Mouse (Mus musculus): ENCODE results near the gene Cerk. TPM values are rescaled to one million over a fixed set of nuclear protein-coding genes. Genes with fewer than 3 reads are reported as not detected.
"Not testable (repeated sequence)": the region's sequence is repeated elsewhere in the genome, so short reads cannot be mapped to it uniquely, and the experiment has no call there.

The Cerk gene
- polyA plus RNA-seq (2017; shearing (Covaris generic)), result 1 to 10 TPM; 5.1 to 6.1 TPM

DNA sequence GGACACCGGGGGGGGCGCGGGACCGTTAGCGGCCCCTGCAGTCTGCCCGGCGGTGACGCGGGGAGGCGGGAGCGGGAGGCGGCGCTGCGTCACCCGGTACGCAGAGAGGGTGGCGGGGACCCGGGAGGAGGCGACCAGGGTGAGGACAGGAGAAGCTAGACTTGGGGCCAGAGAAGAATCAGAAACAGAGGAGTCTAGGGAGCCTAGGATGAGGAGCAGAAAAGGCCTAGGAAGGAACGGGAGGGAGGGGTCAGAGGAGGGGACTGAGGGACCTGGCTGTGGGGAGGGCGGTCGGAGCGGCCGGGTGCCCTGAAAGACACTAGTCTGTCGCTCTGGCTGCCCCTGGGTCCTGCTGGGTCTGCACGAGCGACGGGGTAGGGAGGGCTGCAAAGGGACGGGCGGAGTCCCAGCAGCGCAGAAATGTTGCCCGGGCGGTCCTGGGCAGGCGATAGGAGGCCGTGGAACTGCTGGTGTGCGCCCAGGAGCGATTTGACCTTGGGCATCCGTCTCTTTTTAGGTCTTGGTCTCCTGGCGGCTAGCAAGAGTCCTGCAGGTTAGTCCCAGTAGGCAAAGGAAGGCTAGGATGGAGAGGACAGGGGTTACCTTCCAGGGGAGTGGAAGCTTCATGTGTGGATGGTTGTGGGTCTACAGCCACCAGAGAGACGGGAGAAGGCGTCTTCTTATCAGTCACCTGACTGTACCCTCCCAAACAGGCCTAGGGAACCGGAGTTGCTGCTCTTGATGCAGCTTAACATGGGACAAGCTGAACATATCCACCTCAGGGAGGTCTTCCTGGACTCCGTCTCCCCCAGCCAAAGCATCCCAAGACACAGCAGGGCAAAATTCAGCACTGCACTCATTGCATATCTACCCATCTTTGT, at the start of gene Cerk:
Gene Cerk (minus strand): TSS at position 453 of the 881 bp plus-strand sequence.
- ATAC-seq, result peak; percentile 64

DNA sequence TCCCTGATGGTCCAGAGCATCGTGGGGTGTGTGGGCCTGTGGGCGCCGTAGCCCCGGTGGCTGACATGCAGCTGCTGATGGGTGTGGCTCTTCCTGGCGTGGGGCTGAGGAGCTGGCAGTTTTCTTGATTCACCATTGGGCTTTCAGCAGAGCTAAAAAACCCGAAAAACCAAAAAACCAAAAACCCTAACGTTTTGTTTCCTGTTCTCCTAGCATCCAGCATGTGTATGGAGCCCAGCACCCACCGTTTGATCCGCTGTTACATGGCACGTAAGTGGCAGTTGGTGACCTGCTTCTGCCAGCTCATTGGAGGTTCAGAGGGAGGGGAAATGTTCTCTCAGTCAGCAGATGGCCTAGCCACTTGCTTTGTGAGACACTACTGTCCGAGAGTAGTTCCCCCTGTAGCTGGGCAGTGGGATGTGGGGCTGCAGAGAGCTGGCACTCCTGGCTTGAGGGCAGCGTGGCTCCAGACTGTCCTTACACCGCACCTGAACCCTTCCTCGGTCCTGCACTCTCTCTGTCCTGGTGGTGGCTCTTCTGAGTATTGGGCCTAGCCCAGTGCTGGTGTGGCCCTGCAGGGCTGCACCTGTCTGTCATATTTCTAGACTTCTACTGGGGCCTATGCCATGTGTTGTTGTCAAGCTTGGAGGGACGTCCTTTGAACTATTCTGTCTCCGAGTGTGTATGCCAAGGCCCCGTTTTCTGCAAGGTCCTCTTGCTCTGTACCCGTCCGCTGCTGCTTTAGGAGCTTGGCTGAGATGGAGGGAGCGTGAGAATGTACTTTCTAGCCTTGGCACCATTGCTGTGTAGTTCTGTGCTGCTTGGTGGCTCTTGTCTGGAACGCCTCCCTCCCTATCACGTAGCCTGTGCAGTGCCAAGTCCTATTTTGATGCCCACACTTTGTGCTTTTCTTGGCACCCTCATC, 48.8 kb upstream of the Cerk start:
- no peak for ATAC-seq

DNA sequence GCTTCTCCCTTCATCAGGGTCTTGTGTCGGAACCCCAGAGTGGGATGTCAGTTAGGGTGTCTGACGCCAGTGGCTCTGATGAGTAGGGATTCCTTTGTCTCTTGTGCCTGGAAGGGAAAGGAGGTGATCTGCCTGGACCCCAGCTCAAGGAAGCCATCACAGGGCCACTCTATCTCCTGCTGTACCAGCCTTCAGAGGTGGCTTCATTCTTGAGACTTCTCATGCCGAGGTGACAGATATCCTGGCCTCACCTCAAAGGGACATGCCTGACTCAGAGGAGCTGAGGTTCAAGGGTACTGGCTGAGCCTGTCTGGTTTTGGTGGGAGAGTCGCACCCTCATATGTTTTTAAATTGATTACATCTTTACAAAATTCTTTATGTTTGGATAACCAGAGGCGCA, 48.1 kb upstream of the Cerk start:
- no peak for ATAC-seq

DNA sequence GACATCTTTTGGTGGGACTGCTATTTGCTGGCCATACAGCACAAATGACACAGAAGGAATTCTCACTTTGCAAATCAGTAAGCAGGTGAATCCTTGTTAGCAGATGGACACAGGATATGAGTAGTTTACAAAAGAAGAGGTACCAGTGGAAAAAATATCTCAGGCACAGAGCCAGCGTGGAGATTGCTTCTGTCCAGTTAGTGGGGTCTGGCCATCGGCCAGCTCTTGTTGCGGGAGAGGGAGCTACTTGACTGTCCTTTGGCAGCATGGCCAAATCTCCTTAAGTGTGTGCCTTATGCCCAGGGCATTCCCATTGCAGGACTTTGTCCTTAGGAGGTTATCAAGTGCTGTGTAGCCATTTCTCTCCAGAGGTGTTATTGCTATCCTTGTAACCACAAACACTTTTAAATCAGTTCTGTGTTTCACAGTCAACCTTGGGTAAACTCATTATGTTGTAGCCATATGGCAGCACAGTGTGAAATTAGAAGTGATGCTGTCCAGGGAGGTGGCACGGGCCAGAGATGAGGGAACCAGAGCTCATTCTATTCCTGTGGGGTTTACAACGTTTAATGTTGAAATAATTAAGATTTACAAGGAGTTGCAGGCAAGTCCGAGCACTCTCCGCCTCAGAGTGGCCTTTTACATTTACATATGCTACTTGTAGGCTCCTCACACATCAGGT, 46.0 kb upstream of the Cerk start:
- ATAC-seq, result no peak

DNA sequence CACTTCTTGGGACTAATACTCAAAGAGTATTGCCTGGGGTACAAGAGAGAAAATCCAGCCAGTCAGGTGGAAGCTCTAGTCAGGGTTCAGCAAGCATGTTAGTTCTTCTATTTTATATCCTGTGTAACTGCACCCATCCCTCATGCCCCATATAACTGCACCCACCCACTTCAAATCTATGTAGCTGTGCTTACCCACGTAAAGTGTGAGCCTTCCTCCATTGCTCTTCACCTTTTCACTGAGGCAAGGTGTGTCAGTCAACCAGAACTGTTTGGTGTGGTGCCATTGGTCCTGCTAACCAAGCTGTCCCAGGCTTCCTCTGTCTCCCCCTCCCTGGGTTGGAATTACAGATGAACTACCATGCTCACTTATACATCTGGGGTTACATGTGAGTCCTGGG, 45.2 kb upstream of the Cerk start:
- ATAC-seq, result no peak

DNA sequence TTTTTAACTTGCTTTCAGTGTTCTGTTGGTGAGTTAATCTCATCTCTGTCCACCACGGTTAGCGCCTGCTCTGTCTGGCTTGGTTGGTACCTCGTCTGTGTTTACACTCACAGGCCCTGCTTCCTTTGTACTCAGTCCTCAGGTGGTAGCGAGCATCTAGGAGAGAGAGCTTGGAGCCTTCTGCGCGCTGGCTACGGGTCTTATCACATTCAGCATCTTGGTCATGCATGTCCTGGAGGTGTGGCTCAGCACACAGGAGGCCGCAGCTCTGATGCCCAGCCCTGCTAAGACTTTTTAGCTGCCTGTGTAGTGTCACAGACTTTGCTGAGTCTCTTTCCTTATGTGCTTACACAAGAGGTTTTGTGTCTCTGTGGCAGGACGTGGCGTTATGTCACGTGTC, 43.7 kb upstream of the Cerk start:
- ATAC-seq, result no peak

DNA sequence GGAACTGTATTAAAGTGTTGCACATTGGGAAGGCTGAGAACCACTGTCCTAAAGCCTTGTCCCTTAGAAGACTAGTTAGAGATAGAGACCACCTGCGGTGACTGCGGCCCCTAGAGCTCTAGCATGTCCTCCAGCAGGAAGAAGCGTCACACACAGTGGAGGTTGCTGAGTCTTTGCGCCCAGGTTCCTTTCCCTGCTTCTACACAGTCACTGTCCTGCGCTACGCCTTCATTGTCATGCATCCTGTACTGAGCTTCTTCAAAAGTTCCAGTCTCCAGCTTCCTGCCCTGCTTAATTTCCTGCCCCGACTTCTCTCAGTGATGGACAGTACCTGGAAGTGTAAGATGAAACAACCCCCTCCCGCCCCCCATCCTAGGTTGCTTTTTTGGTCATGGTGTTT, 43.1 kb upstream of the Cerk start:
- ATAC-seq, result no peak

DNA sequence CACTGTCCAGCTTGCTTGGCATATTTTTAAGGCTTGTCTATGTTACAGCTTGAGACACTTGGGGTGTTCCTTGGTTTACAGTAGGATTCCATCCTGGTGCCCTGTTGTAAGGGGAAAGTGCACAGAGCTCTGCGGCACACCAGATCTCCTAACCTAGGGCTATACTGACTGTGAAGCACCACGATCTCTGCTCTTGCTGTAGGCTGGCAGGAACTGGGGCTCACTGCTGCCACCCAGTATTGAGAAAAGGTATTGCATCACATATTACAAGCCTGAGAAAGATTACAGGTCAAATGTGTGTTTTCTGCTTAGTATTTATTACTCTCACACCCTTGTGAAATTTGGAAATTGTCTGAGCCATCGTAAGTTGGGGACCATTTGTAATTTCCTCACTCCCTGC, 42.2 kb upstream of the Cerk start:
- peak; percentile 95 for ATAC-seq

DNA sequence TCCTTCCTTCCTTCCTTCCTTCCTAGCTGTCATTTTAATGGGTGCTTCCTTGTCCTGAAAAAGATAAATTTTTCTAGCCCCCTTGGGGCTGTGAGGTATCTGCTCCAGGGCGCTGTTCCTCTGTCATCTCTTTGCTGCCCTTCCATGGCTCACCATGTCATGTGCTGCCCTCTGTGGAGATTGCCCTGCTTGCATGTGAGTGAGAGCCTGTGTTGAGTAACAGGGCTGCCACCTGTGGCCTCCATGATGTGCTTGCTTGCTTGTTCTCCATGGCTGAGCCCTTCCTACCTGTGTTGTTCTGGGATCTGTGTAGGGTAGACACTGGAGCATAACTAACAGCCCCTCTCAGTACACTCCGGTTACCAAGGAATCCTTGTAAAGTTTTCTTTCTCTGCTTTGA, 41.0 kb upstream of the Cerk start:
- no peak for ATAC-seq

DNA sequence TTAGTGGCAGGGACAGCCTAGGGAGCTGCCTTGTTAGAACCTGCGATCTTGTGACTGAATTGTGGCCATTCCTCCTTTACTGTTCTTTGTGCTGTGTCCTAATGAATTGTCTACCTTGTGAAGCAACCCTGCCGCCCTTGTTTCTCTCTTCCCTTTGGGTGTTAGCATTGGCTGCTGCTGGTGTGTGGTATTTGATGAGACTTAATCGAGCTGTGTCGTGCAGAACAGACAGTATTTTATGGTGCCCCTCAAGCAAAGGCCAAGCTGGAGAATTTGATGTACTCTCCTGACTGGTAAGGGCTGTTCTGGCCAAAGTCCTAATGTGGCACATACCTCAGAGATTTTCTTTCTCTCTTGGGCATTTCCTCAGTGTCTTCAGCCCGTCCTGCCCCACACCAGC, 40.3 kb upstream of the Cerk start:
- no peak for ATAC-seq

DNA sequence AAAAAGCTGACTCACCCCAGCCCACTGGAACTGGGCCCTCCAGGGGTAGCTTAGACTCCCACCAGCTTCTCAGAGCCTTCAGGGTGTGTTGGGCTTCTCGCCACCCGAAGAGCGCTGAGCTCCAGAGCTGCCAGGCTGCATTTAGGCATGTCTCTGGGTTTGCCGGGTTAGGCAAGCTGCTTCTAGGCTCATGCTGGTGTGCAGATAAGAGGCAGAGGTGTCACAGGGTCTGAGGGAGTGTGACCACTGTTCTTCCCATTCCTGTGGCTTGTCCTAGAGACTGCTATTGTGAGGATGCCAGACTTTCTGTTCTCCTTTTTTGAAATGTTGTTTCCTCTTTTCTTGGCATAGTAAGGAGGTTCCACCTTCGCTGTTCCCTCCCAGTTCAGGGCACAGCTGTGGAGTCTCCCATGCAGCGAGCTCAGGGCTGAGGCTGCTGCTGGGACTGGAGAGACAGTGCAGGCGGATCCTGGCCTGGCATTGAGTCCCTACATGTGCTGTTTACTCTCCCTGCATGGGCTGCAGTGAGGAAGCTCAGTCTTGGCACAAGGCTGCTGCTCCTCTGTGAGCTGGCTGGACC, 39.1 kb upstream of the Cerk start:
- no peak for ATAC-seq

DNA sequence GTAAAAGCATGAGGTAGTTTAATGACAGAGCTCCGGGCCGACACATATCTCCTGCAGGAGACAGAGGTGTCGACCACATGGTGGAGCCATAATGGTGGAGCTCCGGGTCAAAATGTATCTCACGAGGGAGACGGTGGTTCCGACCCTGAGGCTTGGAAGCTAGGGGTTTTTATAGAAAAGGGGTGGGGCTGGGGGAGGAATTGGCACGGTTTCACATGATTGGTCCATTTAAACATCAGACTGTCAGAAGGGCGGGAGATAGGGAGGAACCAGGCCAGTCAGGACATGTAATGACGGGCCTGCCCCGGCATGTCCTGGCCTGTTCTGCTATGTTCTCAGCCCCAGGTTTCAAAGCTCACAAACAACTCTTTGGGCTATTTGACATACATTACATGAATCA, 36.0 kb upstream of the Cerk start:
- ATAC-seq, result not testable (repeated sequence)

DNA sequence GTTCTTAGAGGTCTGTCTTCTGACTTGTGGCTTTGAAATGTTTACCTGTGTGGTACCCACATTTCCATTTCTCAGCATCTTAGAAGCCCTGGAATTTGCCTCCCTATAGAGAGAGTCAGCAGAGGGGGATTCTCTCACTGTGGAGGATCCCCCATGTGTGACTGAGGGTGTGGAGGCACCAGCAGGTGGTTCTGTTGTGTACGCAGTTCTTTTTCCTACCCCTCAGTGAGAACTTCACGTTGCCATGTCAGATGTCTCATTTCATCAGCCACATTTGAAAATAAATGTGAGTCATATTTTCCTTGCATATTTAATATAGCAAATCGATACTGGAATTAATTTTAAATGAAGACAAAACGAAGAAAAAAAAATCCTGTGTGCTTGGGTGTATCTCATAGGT, 35.4 kb upstream of the Cerk start:
- ATAC-seq, result no peak

DNA sequence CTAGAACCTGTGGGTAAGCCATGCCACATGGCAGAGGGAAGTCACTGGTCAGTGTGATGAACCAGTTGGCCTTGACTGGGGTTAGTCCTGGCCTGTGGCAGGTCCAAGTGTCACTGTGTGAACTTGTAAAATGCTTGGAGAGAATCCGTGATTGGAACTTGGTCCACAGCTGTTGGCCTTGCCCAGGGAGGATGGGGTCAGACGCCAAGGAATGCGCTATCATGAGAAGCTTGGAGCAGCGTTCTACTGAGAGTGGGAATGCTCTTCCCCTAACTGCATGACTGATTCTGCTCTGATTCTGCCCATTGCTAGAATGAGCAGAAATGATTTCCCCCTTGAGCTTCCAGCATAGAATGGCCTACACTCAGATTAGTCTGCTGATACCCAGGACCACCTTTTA, 34.8 kb upstream of the Cerk start:
- no peak for ATAC-seq

DNA sequence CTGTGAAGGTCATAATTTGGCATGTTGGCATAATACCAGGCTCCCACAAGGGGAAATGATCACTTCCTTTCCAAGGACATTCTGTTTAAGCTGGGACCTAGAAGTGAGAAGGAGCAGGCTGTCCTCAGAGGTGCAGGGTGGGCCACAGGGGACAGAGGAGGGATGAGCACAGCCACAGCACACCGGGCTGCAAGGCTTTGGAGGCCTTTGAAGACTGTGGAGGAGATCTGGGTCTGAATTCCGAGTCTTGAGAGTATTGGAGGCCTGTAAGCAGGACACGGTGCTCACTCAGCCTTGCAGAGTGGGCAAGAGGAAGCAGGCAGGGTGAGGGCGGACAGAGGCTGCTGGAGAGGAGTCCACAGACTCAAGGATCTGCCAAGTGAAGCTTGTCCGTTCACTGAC, 34.3 kb upstream of the Cerk start:
- ATAC-seq, result no peak

DNA sequence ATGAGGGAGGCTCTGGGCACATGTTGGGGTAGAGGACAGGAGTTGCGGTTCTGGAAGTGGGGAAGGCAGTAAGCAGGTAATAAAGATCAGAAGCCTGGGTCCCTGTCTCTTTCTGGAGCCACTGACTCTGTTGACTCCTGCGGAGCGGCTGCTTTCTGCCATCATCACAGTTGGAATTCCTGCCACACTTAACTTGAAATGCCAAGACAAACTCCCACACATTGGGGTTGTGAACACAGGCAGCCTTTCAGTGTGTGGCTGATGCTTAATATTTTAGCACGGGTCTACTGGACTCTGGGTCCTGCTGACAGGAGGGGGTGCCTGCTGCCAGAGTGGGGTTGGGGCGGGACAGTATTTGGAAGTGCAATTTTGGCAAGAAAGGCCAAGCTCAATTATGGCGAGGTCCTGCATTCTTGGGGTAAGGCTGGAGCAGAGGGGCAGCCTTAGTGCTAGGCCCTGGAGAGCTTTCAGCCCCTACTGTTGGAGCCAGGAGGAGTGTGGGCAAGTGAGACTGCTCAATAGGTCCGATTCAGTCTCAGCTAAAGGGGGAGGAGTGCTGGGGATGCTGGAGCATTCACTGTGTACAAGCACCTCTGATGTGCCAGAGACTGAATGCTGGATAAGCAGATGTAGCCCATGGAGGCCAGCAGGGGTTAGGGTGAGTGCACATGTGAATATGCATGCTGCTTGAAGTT, 33.7 kb upstream of the Cerk start:
- no peak for ATAC-seq

DNA sequence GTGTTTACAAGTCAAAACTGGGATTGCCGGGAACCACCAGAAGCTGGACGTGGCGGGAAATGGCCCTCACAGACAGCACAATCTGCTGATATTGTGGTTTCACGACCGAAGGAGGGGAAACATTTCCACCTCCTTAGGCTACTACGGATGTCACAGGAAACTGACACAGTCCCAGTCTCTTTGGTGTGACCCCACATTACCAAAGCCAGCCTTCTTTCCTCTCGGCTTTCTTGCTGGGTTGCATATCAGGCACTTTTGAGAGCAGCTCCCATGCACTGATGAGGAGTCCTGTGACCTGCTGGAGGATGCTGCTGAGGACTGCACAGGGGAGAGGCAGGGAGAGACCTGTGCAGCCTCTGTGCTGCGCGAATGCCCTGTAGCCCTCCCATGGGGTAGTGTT, 30.7 kb upstream of the Cerk start:
- not testable (repeated sequence) for ATAC-seq

DNA sequence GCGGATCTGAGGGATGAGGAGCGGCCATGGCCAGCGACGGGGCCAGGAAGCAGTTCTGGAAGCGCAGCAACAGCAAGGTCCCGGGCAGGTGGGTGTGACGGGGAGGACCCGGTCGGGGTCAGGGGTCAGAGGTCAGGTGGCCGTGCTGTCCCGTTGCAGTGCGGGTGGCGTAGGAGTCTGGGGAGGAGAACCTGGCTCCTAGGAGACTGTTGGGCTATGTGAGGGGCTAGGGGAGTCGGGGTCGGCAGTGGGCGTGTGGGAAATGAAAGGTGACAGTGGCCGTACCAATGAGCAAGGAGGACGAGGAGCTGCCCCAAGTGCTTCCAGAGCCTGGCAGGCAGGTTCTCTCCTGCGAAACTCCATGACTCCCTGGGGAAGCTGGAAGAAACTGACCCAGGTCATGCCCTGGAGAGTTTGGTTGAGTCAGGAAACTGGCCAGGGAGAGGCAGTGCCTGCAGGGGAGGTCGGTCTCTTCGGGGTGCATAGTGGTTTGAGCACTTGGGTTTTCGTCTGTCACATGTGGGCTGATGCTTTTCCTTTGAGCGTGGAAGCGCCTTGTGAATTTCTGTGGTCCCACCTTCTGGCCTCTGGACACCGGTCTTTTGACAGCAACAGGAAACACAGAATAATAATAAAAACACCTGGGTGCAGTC, 28.7 kb upstream of the Cerk start:
- ATAC-seq, result no peak

DNA sequence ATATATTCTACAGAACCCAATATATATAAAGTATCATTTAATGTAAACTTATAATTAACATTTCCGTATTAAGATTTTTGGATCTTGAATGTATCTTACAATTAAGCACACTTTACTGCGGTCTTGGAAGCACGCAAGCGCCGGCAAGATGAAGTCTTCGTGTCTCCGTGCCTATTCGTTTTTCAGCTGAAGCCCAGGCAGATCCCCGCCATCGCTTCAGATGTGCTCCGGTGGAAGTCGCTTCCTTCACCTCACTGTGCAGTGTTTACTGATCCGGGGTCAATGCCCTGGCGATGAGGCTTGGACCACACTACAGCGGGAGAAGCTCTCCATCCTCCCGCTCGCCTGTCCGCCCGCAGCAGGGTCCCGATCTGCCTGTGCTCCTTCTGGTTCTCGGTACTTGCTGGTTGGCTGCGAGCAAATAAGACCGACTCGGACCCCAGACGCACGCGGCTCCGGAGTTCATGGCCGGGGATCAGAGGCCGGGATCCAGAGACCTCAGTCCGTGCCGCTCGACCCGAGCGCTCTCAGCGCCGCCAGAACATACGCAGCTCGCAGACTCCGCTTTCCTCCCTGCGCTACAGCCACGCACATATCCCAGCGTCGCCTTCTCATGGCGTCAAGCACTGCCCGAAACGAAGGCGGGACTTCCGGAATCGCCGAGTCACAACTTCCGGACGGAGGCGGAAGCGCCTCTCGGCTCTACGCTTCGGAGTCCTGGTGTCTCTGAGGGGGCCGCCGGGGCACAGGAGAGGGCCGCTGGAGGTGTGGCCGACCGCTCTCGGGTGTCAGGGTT, 28.0 kb upstream of the Cerk start, which contains the start of gene Tbc1d22a:
Gene Tbc1d22a (plus strand): TSS at position 707 of the 796 bp plus-strand sequence.
- peak; percentile 96 for ATAC-seq

DNA sequence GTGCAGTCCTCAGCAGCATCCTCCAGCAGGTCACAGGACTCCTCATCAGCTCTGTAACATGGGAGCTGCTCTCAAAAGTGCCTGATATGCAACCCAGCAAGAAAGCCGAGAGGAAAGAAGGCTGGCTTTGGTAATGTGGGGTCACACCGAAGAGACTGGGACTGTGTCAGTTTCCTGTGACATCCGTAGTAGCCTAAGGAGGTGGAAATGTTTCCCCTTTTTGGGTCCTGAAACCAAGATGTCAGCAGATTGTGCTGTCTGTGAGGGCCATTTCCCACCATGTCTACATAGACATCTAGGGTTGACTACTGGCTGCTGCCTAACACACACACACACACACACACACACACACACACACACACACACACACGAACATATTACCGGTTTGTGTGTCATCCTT, 26.3 kb upstream of the Cerk start:
- ATAC-seq, result not testable (repeated sequence)

DNA sequence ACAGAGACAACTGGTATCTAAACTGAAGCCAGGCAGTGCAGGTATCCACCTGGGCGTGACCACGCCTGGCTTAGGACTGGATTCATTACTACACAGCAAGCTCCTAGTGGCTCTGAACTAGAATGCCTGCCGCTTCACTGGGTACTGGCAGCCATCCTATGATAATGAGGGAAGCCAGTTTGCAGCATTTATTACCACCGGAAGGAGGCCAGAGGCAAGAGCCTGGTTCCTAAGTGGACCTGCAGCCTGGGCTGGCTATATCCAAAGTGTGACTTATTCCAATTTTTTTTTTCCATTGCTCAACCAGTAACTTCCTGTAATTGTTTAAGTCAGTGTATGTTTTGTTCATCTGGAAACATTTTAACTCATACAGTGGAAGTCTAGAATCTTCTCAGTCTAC, 20.4 kb upstream of the Cerk start:
- no peak for ATAC-seq

Measured in CD4-positive, CD25-positive, alpha-beta regulatory T cell, adult 4 months (primary cell).